Mouse (Mus musculus): ENCODE results near the gene Fam110a.

DNA sequence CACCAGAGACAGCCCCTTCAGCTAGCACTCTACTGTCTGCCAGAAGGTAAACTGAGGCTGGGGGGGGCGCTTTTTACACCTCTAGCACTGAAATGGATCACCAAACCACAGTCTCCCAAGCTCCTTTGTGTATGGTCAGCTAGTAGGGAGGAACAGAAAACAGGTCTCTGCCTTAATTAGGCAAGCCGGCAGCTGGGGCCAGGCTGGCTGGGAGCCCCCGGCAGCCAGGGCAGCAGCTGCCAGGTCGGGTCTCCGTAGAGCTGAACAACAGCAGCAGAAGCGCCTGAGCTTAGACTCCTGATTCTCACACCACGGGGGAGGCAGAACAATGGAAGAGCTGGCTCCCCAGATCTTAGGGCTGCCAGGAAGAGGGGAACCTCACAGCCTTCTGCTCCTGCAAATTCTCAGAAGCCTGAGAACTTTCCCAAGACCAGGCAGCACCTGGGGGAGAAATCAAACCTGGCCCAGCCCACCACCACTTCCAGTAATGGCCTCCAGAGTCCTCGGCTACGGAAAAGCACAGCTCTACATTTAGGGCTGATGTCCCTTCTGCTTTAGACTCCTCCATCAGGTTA is 12.8 kb downstream of the Fam110a start:
- TF ChIP-seq CTCF (IDR thresholded peaks at IDR 0.05; ENCODE audit: low read depth, low read length) (no peak), POLR2A (IDR thresholded peaks at IDR 0.05; ENCODE audit: extremely low read depth, insufficient read depth, low read length) (no peak)

Measured in liver, adult 2 months (tissue).